Mouse (Mus musculus) ES-Bruce4 (cell line): ENCODE results near the gene Tbxas1.

Source experiments
- CTCF ChIP-seq: IDR thresholded peaks from one replicate; pipeline ENCODE4 v1.8.1; 2011; ENCODE audit warnings: low read depth, low read length
- EP300 ChIP-seq: IDR thresholded peaks from 2 replicates; pipeline ENCODE4 v1.6.1; 2011; ENCODE audit warnings: low read depth, low read length; ENCODE audit not compliant: insufficient read depth
- POLR2A ChIP-seq: IDR thresholded peaks from one replicate; pipeline ENCODE4 v1.8.1; 2011; ENCODE audit warnings: low read length; ENCODE audit not compliant: insufficient read depth

GRCm38 (mm10) chr6:38956641-38957040 lies 81.4 kb downstream of the Tbxas1 start:
- TF ChIP-seq POLR2A (no peak), CTCF (no peak), EP300 (no peak)
